Mouse (Mus musculus) CH12.LX (cell line): ENCODE measurements around the gene Pirt. TPM values are rescaled to one million over a fixed set of nuclear protein-coding genes. Genes with fewer than 3 reads are reported as not detected.

Source experiments
- DNase-seq: peaks from one replicate; pipeline ENCODE4 v3.0.0-alpha.2; 2013; ENCODE audit errors: extremely low read depth
- H3K27ac ChIP-seq: 2 replicates; pipeline ENCODE4 v1.5.1; 2012; ENCODE audit warnings: low read depth, mild to moderate bottlenecking, control low read depth, moderate library complexity; ENCODE audit not compliant: insufficient read depth
- H3K27me3 ChIP-seq: replicated peaks from 2 replicates; pipeline ENCODE3; 2012; ENCODE audit warnings: inconsistent platforms
- H3K36me3 ChIP-seq, 2 experiments: replicated peaks in 1 of 2; 2 replicates each; pipeline versions ENCODE3 to v1.6.1; 2012; ENCODE audit warnings: inconsistent platforms in 1 of 2, low read length in 1 of 2, mild to moderate bottlenecking in 1 of 2, mixed read lengths in 1 of 2, moderate library complexity in 1 of 2; ENCODE audit not compliant: control insufficient read depth in 1 of 2, insufficient read depth in 1 of 2
- H3K4me1 ChIP-seq, 2 experiments: 2 replicates each; pipeline ENCODE4 v1.6.1; 2012; ENCODE audit warnings: inconsistent platforms in 1 of 2, moderate library complexity in 1 of 2; ENCODE audit not compliant: insufficient read depth in 2 of 2, control insufficient read depth in 1 of 2
- H3K4me2 ChIP-seq: 2 replicates; pipeline ENCODE4 v1.6.1; 2012; ENCODE audit warnings: low read depth, mild to moderate bottlenecking, control low read depth; ENCODE audit not compliant: poor library complexity, insufficient read depth, severe bottlenecking
- H3K4me3 ChIP-seq, 3 experiments: fragments of 150-350 bp in 1 of 3; sonication (generic) in 1 of 3; replicated peaks in 1 of 3; 2 replicates each; pipeline versions ENCODE3 to v1.5.1; 2011 to 2012; ENCODE audit warnings: low read depth in 2 of 3, low read length in 2 of 3, mild to moderate bottlenecking in 2 of 3, moderate library complexity in 2 of 3, control low read depth in 1 of 3, improper control_type of control experiment in 1 of 3, inconsistent platforms in 1 of 3, mixed read lengths in 1 of 3; ENCODE audit not compliant: poor library complexity in 1 of 3
- H3K79me2 ChIP-seq: replicated peaks from 2 replicates; pipeline ENCODE4 v1.6.1; 2012; ENCODE audit warnings: mild to moderate bottlenecking, moderate library complexity; ENCODE audit not compliant: control insufficient read depth, poor library complexity, insufficient read depth, severe bottlenecking; ENCODE audit errors: extremely low read depth
- H3K9ac ChIP-seq: 2 replicates; pipeline ENCODE4 v1.6.1; 2012; ENCODE audit warnings: low read depth, mild to moderate bottlenecking, control low read depth, moderate library complexity; ENCODE audit not compliant: insufficient read depth
- H3K9me3 ChIP-seq: replicated peaks from 2 replicates; pipeline ENCODE3; 2012; ENCODE audit warnings: low read length, inconsistent platforms, mixed read lengths
- BHLHE40 ChIP-seq: IDR thresholded peaks from 2 replicates; pipeline ENCODE4 v1.6.1; 2011; ENCODE audit warnings: mild to moderate bottlenecking, low read depth, low read length, improper control_type of control experiment
- CHD1 ChIP-seq: IDR thresholded peaks from 2 replicates; pipeline ENCODE4 v1.6.1; 2012; ENCODE audit warnings: low read depth, low read length, improper control_type of control experiment, inconsistent platforms
- CTCF ChIP-seq, 2 experiments: IDR thresholded peaks in 1 of 2; conservative IDR thresholded peaks in 1 of 2; 2 replicates each; pipeline ENCODE4 v1.5.1; 2011 to 2012; ENCODE audit warnings: low read depth in 2 of 2, low read length in 2 of 2, improper control_type of control experiment in 1 of 2, inconsistent platforms in 1 of 2, mild to moderate bottlenecking in 1 of 2, moderate library complexity in 1 of 2
- E2F4 ChIP-seq: IDR thresholded peaks from 2 replicates; pipeline ENCODE4 v1.6.1; 2011; ENCODE audit warnings: low read depth, low read length, improper control_type of control experiment; ENCODE audit not compliant: insufficient replicate concordance
- ELF1 ChIP-seq: IDR thresholded peaks from 2 replicates; pipeline ENCODE4 v1.6.1; 2014; ENCODE audit warnings: low read depth, mild to moderate bottlenecking, inconsistent platforms, low read length, improper control_type of control experiment
- EP300 ChIP-seq: IDR thresholded peaks from 2 replicates; pipeline ENCODE4 v1.6.1; 2011; ENCODE audit warnings: low read length, improper control_type of control experiment
- ETS1 ChIP-seq: conservative IDR thresholded peaks from 2 replicates; pipeline ENCODE4 v1.6.1; 2012; ENCODE audit warnings: low read depth, mild to moderate bottlenecking, inconsistent platforms, low read length, improper control_type of control experiment, moderate library complexity
- HCFC1 ChIP-seq: IDR thresholded peaks from 2 replicates; pipeline ENCODE4 v1.6.1; 2012; ENCODE audit warnings: low read depth, mild to moderate bottlenecking, inconsistent platforms, low read length, improper control_type of control experiment
- IRF4 ChIP-seq: IDR thresholded peaks from 2 replicates; pipeline ENCODE4 v1.6.1; 2014; ENCODE audit warnings: low read depth, mild to moderate bottlenecking, inconsistent platforms, low read length, improper control_type of control experiment
- JUN ChIP-seq: IDR thresholded peaks from 2 replicates; pipeline ENCODE4 v1.6.1; 2011; ENCODE audit warnings: low read depth, mild to moderate bottlenecking, low read length, improper control_type of control experiment, moderate library complexity; ENCODE audit not compliant: insufficient read depth
- JUND ChIP-seq: conservative IDR thresholded peaks from 2 replicates; pipeline ENCODE4 v1.6.1; 2011; ENCODE audit warnings: low read depth, low read length, improper control_type of control experiment
- KAT2A ChIP-seq: IDR thresholded peaks from 2 replicates; pipeline ENCODE4 v1.6.1; 2012; ENCODE audit warnings: low read length, improper control_type of control experiment, inconsistent platforms; ENCODE audit not compliant: insufficient replicate concordance
- MAZ ChIP-seq: IDR thresholded peaks from 2 replicates; pipeline ENCODE4 v1.6.1; 2012; ENCODE audit warnings: low read depth, mild to moderate bottlenecking, inconsistent platforms, low read length, improper control_type of control experiment, moderate library complexity
- POLR2A ChIP-seq: IDR thresholded peaks from 2 replicates; pipeline ENCODE4 v1.6.1; 2011; ENCODE audit warnings: low read depth, mild to moderate bottlenecking, improper control_type of control experiment, low read length
- RAD21 ChIP-seq: IDR thresholded peaks from 2 replicates; pipeline ENCODE4 v1.6.1; 2011; ENCODE audit warnings: low read depth, mild to moderate bottlenecking, low read length, improper control_type of control experiment, moderate library complexity
- RCOR1 ChIP-seq: conservative IDR thresholded peaks from 2 replicates; pipeline ENCODE4 v1.6.1; 2012; ENCODE audit warnings: low read depth, mild to moderate bottlenecking, inconsistent platforms, low read length, improper control_type of control experiment
- SMC3 ChIP-seq: IDR thresholded peaks from 2 replicates; pipeline ENCODE4 v1.6.1; 2011; ENCODE audit warnings: low read depth, low read length, improper control_type of control experiment
- TBP ChIP-seq: conservative IDR thresholded peaks from 2 replicates; pipeline ENCODE4 v1.6.1; 2011; ENCODE audit warnings: low read depth, low read length, improper control_type of control experiment
- ZC3H11A ChIP-seq: IDR thresholded peaks from 2 replicates; pipeline ENCODE4 v1.6.1; 2012; ENCODE audit warnings: low read depth, mild to moderate bottlenecking, inconsistent platforms, low read length, improper control_type of control experiment
- dilution Hi-C: fragments of 300-500 bp; cut with MboI; formaldehyde crosslinking; loops from 2 replicates; pipeline ENCODE4 v1.14.3; 2020; ENCODE audit warnings: low sequenced_read_pairs; ENCODE audit not compliant: extremely low pct_unique_long_range_greater_than_20kb, extremely low pct_ligation_motif_present
- in situ Hi-C: fragments of 300-500 bp; cut with MboI; formaldehyde crosslinking; loops from 3 replicates; pipeline ENCODE4 v1.14.3; 2019; ENCODE audit warnings: low sequenced_read_pairs, low pct_ligation_motif_present, low pct_unique_long_range_greater_than_20kb, mixed read lengths
- polyA plus RNA-seq: library from polyadenylated mRNA; unstranded; fragments of >175 nt; gene quantifications from 2 replicates; pipeline ENCODE4 v1.2.1, GENCODE M21; 2012; ENCODE audit warnings: low read depth; ENCODE audit not compliant: insufficient read length
- total RNA-seq, 2 experiments: library from RNA; depleted of rRNA; stranded (reverse); fragments of 300-350 nt in 1 of 2; fragments of >200 nt in 1 of 2; gene quantifications; 2 replicates each; pipeline ENCODE4 v1.2.3; 2012 to 2014

The Pirt gene
- total and polyA plus RNA-seq, 3 experiments: not detected

DNA sequence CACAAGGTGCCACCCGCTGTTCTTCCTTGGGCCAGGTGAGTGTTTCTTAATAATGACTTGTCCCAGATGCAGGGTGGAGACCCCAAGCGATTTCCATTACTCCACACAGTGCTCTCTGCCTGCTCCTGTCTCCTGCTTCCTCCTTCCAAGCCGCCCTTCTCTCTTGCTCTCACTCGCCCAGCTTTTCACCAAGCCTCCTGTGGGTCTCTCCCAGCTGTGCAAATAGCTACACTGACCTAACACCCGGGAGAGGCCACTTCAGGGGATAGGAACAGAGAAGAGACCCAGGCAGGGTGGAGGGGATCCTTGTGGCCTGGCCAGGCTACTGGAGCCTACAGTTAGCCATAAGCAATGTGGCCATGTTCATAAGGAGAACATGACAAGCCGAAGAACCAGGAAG lies 35.1 kb downstream of the Pirt start:
- no peak for DNase-seq
- Histone ChIP-seq H3K27ac (no peak overlapping the region), H3K9ac (no peak overlapping the region), H3K27me3 (peaks cover 19% of the 10 kb centered on the region), H3K4me1 (no peaks in the 10 kb centered on the region; a peak in 1 of 4 replicates), H3K79me2 (no peaks in the 10 kb centered on the region), H3K36me3 (no peaks in the 10 kb centered on the region), H3K4me2 (no peak overlapping the region), H3K4me3 (no peak overlapping the region), H3K9me3 (no peaks in the 10 kb centered on the region)
- TF ChIP-seq RCOR1: no peak
- TF ChIP-seq E2F4: no peak
- dilution Hi-C loops: no loop called here
- in situ Hi-C loops: no loop called here

- in situ Hi-C loops: no loop called here
- TF ChIP-seq HCFC1 (no peak), EP300 (no peak), E2F4 (no peak), KAT2A (no peak), RAD21 (no peak), ETS1 (no peak), ZC3H11A (no peak), CTCF (conservative IDR thresholded peaks at IDR 0.05 in 1 of 2, IDR thresholded peaks at IDR 0.05 in 1 of 2; ENCODE audit: low read depth in 2 of 2, low read length in 2 of 2) (no peak), CHD1 (no peak), IRF4 (no peak), ELF1 (no peak), TBP (no peak), JUN (no peak), JUND (no peak), SMC3 (no peak), MAZ (no peak), BHLHE40 (no peak), POLR2A (no peak)
- Histone ChIP-seq H3K36me3 (no peaks in the 10 kb centered on the region), H3K79me2 (no peaks in the 10 kb centered on the region), H3K27ac (no peak within 1 kb of the TSS), H3K9me3 (peaks cover 2% of the 10 kb centered on the region), H3K27me3 (peaks cover 24% of the 10 kb centered on the region), H3K4me2 (no peak within 1 kb of the TSS), H3K4me3 (no peak within 1 kb of the TSS), H3K4me1 (0 out of 4 replicates have a peak, but pooled peaks cover 0 to 1% of the 10 kb centered on the region in 2 experiments), H3K9ac (no peak within 1 kb of the TSS)
- dilution Hi-C loops: no loop called here
- DNase-seq: no peak
Measured at GRCm38 (mm10) chr11:66956303-66956702, 44.5 kb downstream of the Pirt start, which contains the start of gene Tmem238l. Tmem238l (plus strand) TSS chr11:66956638.
